Mouse (Mus musculus) c-Kit-positive CD71-positive TER-119-negative erythroid progenitor cells, embryonic 14.5 days (primary cell): ENCODE measurements around the gene Tmem119.
"Not testable (repeated sequence)": the region's sequence is repeated elsewhere in the genome, so short reads cannot be mapped to it uniquely, and the experiment has no call there.

Experiments
- DNase-seq: peaks from one replicate; pipeline ENCODE4 v3.0.0-alpha.2; 2013; ENCODE audit warnings: low read depth

Gene Tmem119

GRCm38 (mm10) chr5:113815638-113816152, 15.4 kb upstream of the Tmem119 start:
- peak; percentile 65 for DNase-seq

GRCm38 (mm10) chr5:113815041-113815389, 14.7 kb upstream of the Tmem119 start:
- no peak for DNase-seq

- no peak for DNase-seq
Measured at GRCm38 (mm10) chr5:113814111-113815040, 14.1 kb upstream of the Tmem119 start.

GRCm38 (mm10) chr5:113813608-113814007, 13.3 kb upstream of the Tmem119 start:
- no peak for DNase-seq

- no peak for DNase-seq
Measured at GRCm38 (mm10) chr5:113812638-113813037, 12.3 kb upstream of the Tmem119 start.

GRCm38 (mm10) chr5:113811824-113812420, 11.6 kb upstream of the Tmem119 start:
- not testable (repeated sequence) for DNase-seq

- no peak for DNase-seq
Measured at GRCm38 (mm10) chr5:113810111-113810510, 9.8 kb upstream of the Tmem119 start.

- no peak for DNase-seq
Measured at GRCm38 (mm10) chr5:113808177-113808576, 7.9 kb upstream of the Tmem119 start.

GRCm38 (mm10) chr5:113807712-113808111, 7.4 kb upstream of the Tmem119 start:
- DNase-seq, result no peak

GRCm38 (mm10) chr5:113806414-113806813, 6.1 kb upstream of the Tmem119 start:
- DNase-seq, result no peak

GRCm38 (mm10) chr5:113805301-113805700, 5.0 kb upstream of the Tmem119 start:
- no peak for DNase-seq

GRCm38 (mm10) chr5:113804395-113804966, 4.2 kb upstream of the Tmem119 start:
- DNase-seq, result no peak

- DNase-seq, result no peak
Measured at GRCm38 (mm10) chr5:113799691-113800090, 625 bp downstream of the Tmem119 start.

GRCm38 (mm10) chr5:113798525-113798924, 1.8 kb downstream of the Tmem119 start:
- DNase-seq, result no peak

GRCm38 (mm10) chr5:113797149-113797882, 3.0 kb downstream of the Tmem119 start:
- no peak for DNase-seq

GRCm38 (mm10) chr5:113796401-113797148, 3.7 kb downstream of the Tmem119 start:
- no peak for DNase-seq

GRCm38 (mm10) chr5:113791197-113792095, 8.9 kb downstream of the Tmem119 start:
- no peak for DNase-seq

- DNase-seq, result no peak
Measured at GRCm38 (mm10) chr5:113790453-113791196, 9.7 kb downstream of the Tmem119 start.

- no peak for DNase-seq
Measured at GRCm38 (mm10) chr5:113789075-113789788, 11.1 kb downstream of the Tmem119 start.
